Mouse (Mus musculus) layer of hippocampus, adult 8-10 months (tissue): ENCODE results near the gene Mtnr1a. TPM values are rescaled to one million over a fixed set of nuclear protein-coding genes. Genes with fewer than 3 reads are reported as not detected.
A peak's percentile ranks its signal among the peaks of the same experiment; 100 is the strongest.
"Not testable (repeated sequence)": the region's sequence is repeated elsewhere in the genome, so short reads cannot be mapped to it uniquely, and the experiment has no call there.

Experiments
- DNase-seq, 2 experiments: peaks; one replicate each; pipeline ENCODE4 v3.0.0; 2022; ENCODE audit warnings: low spot score in 2 of 2
- total RNA-seq, 4 experiments: library from RNA; stranded (reverse); gene quantifications; 2 replicates each; pipeline ENCODE4 v1.2.4; 2022

Mtnr1a gene
- not detected for total RNA-seq

GRCm38 (mm10) chr8:45068759-45069386 is at the start of gene Mtnr1a:
Gene Mtnr1a, plus strand, starts transcription at chr8:45069137.
- DNase-seq: peak; percentile 69 to 88

DNA sequence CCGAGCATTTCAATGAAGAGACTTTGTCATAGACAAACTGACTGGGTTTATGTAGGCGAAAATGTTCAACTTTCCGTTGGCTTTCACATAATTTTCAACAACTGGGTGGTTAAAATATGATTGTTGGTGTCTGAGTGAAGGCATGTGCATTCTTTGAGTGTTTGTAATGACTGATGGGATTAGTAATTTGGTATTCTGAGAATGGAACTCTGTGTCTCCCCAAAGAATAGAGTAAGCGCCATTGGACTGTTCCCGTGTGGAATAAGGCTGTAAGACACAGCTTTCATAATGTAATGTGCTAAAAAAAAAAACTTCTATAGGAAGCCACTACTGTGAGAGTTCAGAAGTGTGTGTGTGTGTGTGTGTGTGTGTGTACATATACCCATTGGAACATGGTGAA is 49.7 kb upstream of the Mtnr1a start:
- DNase-seq: no peak

GRCm38 (mm10) chr8:45021171-45021570 is 47.8 kb upstream of the Mtnr1a start:
- DNase-seq: no peak

DNA sequence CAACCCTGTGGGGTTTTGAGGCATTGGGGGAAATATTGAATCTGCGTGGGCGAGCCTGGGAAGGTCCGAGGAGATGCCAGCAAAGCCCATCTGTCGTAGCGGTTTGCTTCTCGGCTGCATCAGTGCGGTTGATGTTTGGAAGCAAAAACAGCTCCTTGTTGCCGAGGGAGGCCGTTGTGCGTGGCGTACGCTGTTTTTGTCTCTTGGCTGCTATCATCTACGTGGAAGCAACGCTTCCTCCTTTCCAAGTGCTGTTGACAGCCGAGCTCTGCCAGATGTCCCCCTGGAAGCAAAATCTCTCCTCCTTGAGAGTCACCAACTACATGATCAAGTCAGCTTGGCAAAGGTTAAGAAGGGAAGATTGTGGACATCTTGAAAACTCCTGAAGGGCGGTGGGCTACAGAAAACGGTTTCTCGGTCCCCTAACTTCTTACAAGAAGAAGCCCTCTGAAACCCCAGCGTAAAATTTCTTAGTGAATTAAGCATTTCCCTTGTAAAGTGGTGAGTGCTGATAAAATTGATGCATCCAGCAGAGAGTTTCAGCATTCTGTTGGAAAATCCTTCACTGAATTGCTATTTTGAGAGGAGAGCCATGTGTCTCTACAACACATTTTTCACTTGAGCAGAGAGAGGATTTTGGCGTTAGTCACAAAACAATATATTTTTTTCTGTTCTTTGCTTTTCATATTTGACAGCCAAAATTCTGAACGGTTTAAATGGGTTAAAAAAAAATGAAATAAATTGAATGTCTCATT is 46.8 kb upstream of the Mtnr1a start:
- peak; percentile 77 to 78 for DNase-seq

DNA sequence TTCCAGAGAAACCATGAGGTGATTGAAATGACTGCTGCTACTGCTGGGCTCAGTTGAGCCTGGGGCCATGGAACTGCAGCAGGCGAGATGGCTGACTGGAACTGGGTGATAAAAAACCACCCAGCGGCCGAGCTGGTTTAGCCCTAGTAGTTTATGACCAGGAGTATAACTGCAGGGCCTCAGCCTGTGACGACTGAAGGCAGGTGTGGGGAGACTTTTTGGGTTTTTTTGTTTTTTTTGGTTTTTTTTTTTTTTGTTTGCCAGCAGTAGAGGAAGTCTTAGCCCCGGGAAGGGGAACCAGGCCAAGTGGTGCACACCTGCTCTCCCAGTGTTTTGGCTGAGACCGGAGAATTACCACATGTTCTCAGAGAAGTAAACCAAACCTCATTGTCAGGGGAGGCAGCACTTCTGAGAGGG is 40.8 kb upstream of the Mtnr1a start:
- DNase-seq: no peak

- DNase-seq: no peak
These were observed 30.6 kb upstream of the Mtnr1a start for GRCm38 (mm10) chr8:45038350-45038749.

GRCm38 (mm10) chr8:45044160-45044559 is 24.8 kb upstream of the Mtnr1a start:
- no peak for DNase-seq

DNA sequence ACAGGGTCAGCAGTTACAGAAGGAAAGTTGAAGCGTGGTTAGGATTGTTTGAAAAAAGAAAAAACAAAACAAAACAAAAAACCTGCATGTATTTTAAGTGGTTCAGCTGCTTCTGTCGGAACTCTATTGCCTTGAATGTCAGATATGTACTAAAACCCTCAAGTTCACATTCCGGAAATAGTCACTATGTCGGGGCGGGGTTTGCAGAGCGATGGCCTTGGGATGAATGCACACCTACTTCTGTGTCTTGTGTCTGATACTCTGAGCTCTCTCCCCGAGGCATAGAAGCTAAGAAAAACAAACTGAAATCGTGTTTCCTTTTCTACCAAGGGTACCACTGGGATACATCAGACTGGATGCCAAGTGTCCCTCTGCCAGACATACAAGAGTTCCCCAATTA is 18.5 kb upstream of the Mtnr1a start:
- no peak for DNase-seq

GRCm38 (mm10) chr8:45051236-45051635 is 17.7 kb upstream of the Mtnr1a start:
- no peak for DNase-seq

DNA sequence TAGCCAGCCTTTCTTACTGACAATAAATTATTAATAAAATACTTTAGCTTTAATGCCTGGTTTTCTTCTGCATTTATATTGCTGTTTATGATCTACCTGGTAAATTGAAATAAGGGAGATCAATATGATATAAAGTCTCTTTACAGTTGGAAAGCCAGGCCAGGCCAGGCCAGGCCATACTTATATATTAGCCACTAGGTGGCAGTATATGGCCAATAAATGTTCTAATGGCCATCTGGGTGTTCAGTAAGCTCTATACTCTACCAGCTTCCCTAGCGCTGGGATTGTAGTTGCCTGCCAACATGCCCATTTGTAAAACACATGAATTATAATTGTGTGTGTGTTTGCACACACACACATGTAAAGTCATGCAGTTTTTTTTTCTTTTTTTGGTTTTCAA is 16.7 kb upstream of the Mtnr1a start:
- no peak for DNase-seq

- DNase-seq: no peak
These were observed 16.3 kb upstream of the Mtnr1a start for GRCm38 (mm10) chr8:45052618-45053017.

- no peak for DNase-seq
These were observed 13.4 kb upstream of the Mtnr1a start for GRCm38 (mm10) chr8:45055500-45055899.

DNA sequence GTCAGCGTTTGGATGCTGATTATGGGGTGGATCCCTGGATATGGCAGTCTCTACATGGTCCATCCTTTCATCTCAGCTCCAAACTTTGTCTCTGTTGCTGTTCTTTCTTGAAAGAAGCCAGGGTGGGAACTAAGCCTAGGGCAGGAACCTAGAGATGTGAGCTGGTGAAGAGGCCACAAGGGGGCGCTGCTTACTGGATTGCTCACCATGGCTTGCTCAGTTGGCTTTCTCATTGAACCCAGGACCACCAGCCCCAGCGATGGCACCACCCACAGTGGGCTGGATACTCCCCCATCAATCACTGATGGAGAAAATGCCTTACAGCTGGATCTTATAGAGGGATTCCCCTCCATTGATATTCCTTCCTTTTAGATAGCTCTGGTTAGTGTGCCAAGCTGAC is 12.1 kb upstream of the Mtnr1a start:
- DNase-seq: no peak

- DNase-seq: no peak
These were observed 8.9 kb upstream of the Mtnr1a start for GRCm38 (mm10) chr8:45060083-45060482.

DNA sequence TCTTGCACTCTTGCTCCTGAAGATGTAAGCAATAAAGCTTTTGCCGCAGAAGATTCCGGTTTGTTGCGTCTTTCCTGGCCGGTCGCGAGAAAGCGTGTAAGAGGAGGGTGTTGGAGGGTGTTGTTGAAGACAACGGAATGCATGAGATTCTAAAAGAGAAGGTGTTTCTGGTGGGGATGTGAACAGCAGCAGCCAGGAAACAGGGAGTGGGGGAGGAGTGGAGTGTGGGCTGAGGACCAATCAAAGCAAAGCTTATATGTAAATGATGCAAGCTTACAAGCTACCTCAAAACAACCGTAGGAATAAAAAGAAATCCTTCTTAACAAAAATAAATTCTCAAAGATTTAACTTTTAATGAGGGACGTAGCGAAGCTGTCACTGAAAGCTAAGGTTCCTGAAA is 6.6 kb upstream of the Mtnr1a start:
- DNase-seq: no peak

- DNase-seq: no peak
These were observed 5.7 kb upstream of the Mtnr1a start for GRCm38 (mm10) chr8:45062982-45063924.

DNA sequence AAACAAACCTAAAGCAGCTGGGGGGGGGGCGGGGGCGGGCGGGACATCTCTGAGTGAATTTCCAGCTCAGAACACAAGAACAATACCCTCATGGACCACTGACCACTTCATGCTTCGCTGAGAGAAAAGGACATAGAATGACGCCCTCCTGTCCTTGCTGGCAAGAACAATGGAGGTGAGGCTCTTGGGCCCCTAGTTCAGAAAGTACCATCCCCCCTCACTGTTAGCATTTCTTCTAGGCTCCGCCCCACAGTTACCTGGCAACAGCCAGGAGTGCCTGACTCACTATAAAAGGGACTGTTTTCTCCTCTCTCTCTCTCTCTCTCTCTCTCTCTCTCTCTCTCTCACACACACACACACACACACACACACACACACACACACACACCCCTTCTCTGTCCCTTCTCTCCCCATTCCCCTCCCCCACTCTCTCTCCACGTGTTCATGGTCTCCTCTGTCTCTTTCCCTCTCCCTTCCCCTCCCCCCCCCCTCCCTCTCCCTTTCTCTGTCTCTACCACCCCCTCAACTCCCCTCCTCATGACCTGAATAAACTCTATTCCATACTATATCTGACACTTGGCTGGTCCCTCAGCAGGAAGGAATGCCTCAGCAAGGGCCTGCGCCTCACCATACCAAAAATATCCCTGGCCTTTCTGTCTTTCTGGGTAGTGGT is 4.6 kb upstream of the Mtnr1a start:
- no peak for DNase-seq

DNA sequence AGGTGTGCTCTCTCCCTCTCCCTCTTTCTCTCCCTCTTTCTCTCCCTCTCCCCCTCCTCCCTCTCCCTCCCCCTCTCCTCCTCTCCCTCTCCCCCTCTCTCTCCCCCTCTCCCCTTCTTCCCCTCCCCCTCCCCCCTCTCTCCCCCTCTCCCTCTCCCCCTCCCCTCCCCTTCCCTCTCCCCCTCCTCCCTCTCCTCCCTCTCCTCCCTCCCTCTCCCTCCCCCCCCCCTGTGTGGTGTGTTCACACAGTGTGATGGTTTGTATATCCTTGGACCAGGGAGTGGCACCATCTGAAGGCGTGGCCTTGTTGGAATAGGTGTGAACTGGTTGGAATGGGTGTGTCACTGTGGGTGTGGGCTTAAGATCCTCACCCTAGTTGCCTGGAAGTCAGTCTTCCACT is 3.5 kb upstream of the Mtnr1a start:
- not testable (repeated sequence) for DNase-seq

DNA sequence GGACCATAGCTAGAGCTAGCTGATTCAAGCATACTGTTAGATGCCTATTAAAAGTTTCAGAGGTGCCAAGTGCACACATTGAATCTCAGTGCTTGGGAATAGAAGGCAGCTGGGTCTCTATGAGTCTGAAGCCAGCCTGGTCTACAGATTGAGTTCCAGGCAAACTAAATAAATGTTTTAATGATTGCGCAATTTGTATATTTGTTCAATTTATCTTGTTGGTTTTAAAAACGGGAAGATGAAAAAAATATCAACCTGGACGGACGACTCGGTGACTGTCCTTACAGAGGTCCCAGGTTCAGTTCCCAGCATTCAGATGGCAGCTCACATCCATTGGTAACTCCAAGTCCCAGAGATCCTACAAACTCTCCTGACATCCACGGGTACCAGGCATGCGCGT is 2.0 kb downstream of the Mtnr1a start:
- no peak for DNase-seq

DNA sequence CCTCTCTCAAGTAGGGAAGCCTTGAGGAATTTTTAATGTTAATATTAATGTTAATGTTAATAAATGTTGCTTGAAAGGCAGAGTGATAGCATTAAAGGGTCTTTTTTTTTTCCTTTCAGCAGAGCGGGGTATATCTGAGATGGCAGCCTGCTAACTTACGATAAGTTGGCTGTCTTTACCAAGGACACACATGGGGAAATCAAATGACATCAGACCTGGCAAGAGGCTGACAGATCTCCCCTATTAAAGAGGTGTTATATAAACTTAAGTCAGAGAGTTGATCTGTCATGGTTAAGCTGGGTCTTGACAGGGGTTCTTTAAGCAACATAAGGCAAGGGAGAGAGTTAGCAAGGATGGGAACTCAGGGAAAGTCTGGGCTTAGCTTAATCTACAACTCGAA is 11.9 kb downstream of the Mtnr1a start:
- DNase-seq: no peak

GRCm38 (mm10) chr8:45093599-45093998 is 24.7 kb downstream of the Mtnr1a start:
- DNase-seq: no peak
